Mouse (Mus musculus) heart, postnatal 0 days (tissue): Measurements from ENCODE around the gene Gm38394. TPM values are rescaled to one million over a fixed set of nuclear protein-coding genes. Genes with fewer than 3 reads are reported as not detected.

Source experiments
- ATAC-seq: fragments of 200-750 bp; cut with Nextera tagmentation; 2 replicates; pipeline ENCODE4 v1.8.0; 2017; ENCODE audit warnings: low read depth, moderate number of reproducible peaks, moderate library complexity; ENCODE audit not compliant: insufficient read depth
- DNase-seq: peaks from one replicate; pipeline ENCODE4 v3.0.0-alpha.2; 2016; ENCODE audit warnings: low spot score
- H3K27ac ChIP-seq: fragments of 300-500 bp; sonication (generic); 2 replicates; pipeline ENCODE4 v1.5.1; 2014; ENCODE audit warnings: low read depth, mild to moderate bottlenecking
- H3K27me3 ChIP-seq: fragments of 300-500 bp; sonication (generic); 2 replicates; pipeline ENCODE4 v1.6.1; 2014; ENCODE audit warnings: low read length, mixed read lengths; ENCODE audit not compliant: control insufficient read depth, insufficient read depth
- H3K36me3 ChIP-seq: fragments of 300-500 bp; sonication (generic); replicated peaks from 2 replicates; pipeline ENCODE4 v1.6.1; 2014; ENCODE audit warnings: low read length, mixed read lengths; ENCODE audit not compliant: control insufficient read depth, insufficient read depth
- H3K4me1 ChIP-seq: fragments of 300-500 bp; sonication (generic); 2 replicates; pipeline ENCODE4 v1.6.1; 2014; ENCODE audit warnings: antibody characterized with exemption; ENCODE audit not compliant: control insufficient read depth, insufficient read depth
- H3K4me2 ChIP-seq: fragments of 300-500 bp; sonication (generic); 2 replicates; pipeline ENCODE4 v1.6.1; 2014; ENCODE audit warnings: low read depth, mild to moderate bottlenecking, low read length, moderate library complexity
- H3K4me3 ChIP-seq: fragments of 300-500 bp; sonication (generic); 2 replicates; pipeline ENCODE4 v1.5.1; 2014; ENCODE audit warnings: low read depth, low read length
- H3K9ac ChIP-seq: fragments of 300-500 bp; sonication (generic); replicated peaks from 2 replicates; pipeline ENCODE4 v1.6.1; 2014; ENCODE audit warnings: low read depth, low read length, mixed read lengths
- H3K9me3 ChIP-seq: fragments of 300-500 bp; sonication (generic); replicated peaks from 2 replicates; pipeline ENCODE4 v1.6.1; 2016; ENCODE audit warnings: low read length; ENCODE audit not compliant: control insufficient read depth
- CTCF ChIP-seq: IDR thresholded peaks from 2 replicates; pipeline ENCODE4 v1.5.1; 2016; ENCODE audit warnings: antibody characterized with exemption, control low read depth, low read depth
- EP300 ChIP-seq: IDR thresholded peaks from 2 replicates; pipeline ENCODE4 v1.6.1; 2016; ENCODE audit warnings: antibody characterized with exemption, low read depth
- WGBS: fragments of 180-500 bp; shearing (Covaris S2); extraction: QIAGEN DNeasy Blood & Tissue Kit; methylation state at CpG from one replicate; pipeline ENCODE4 v1.1.7; 2014; 5-methylcytosine and 5-hydroxymethylcytosine counted together
- polyA plus RNA-seq: library from polyadenylated mRNA; unstranded; fragments of >200 nt; fragmentation: Nextera tagmentation; extraction: Ambion mirVana; gene quantifications from 2 replicates; pipeline ENCODE4 v1.2.1, GENCODE M21; 2015
- total RNA-seq: library from RNA; depleted of rRNA; stranded (reverse); fragments of >200 nt; gene quantifications from 2 replicates; pipeline ENCODE4 v1.2.3, GENCODE M21; 2014; ENCODE audit warnings: low replicate concordance

Gene Gm38394
- total and polyA plus RNA-seq, 2 experiments from 2014 or later, result 2.1 to 2.6 TPM

- TF ChIP-seq CTCF (no peak), EP300 (no peak)
- H3K27me3 ChIP-seq, result no peaks in the 10 kb centered on the region
- H3K9ac ChIP-seq, result no peak overlapping the region
- H3K27ac ChIP-seq, result peak overlapping the region; percentile 83
- no peaks in the 10 kb centered on the region for H3K36me3 ChIP-seq
- H3K4me3 ChIP-seq, result no peak overlapping the region
- H3K4me1 ChIP-seq, result peaks cover 29% of the 10 kb centered on the region
- ATAC-seq (peak; percentile 81), DNase-seq (peak; percentile 83)
- peak overlapping the region; percentile 12; the same call in 1 of the 2 replicates for H3K4me2 ChIP-seq
- no peaks in the 10 kb centered on the region for H3K9me3 ChIP-seq
- 15% methylated on average over 7 of the region's 7 CpGs for WGBS
Observed at GRCm38 (mm10) chr1:133695901-133696300, 34.8 kb upstream of the Gm38394 start.

- Histone ChIP-seq H3K4me3 (no peak overlapping the region), H3K27me3 (no peaks in the 10 kb centered on the region), H3K27ac (peak overlapping the region; percentile 83), H3K9ac (no peak overlapping the region), H3K4me2 (no peak overlapping the region), H3K9me3 (no peaks in the 10 kb centered on the region), H3K36me3 (no peaks in the 10 kb centered on the region), H3K4me1 (peaks cover 29% of the 10 kb centered on the region)
- peak; percentile 32 for ATAC-seq
- DNase-seq, result no peak
- 94% methylated on average over 1 of the region's 1 CpGs for WGBS
- TF ChIP-seq CTCF (no peak), EP300 (no peak)
Observed at GRCm38 (mm10) chr1:133694876-133695275, 33.8 kb upstream of the Gm38394 start.

- Histone ChIP-seq H3K9me3 (no peaks in the 10 kb centered on the region), H3K9ac (no peak overlapping the region), H3K4me3 (no peak overlapping the region), H3K36me3 (no peaks in the 10 kb centered on the region), H3K27me3 (no peaks in the 10 kb centered on the region), H3K27ac (peak overlapping the region; percentile 83), H3K4me1 (peaks cover 29% of the 10 kb centered on the region), H3K4me2 (no peak overlapping the region)
- no peak for ATAC-seq
- DNase-seq, result peak; percentile 27
- 11% methylated on average over 1 of the region's 1 CpGs for WGBS
- TF ChIP-seq CTCF (no peak), EP300 (no peak)
Observed at GRCm38 (mm10) chr1:133694301-133694700, 33.2 kb upstream of the Gm38394 start.

GRCm38 (mm10) chr1:133693536-133694114, 32.5 kb upstream of the Gm38394 start:
- TF ChIP-seq CTCF, result no peak
- TF ChIP-seq EP300, result no peak
- Histone ChIP-seq H3K4me2 (no peak overlapping the region), H3K27ac (0 out of 2 replicates have a peak overlapping the region, but pooled peaks have one; percentile 83), H3K4me1 (peaks cover 29% of the 10 kb centered on the region), H3K36me3 (no peaks in the 10 kb centered on the region), H3K9ac (no peak overlapping the region), H3K4me3 (no peak overlapping the region), H3K9me3 (no peaks in the 10 kb centered on the region), H3K27me3 (no peaks in the 10 kb centered on the region)
- WGBS, result 77% methylated on average over 11 of the region's 11 CpGs
- DNase-seq (no peak), ATAC-seq (no peak)

- TF ChIP-seq CTCF (no peak), EP300 (no peak)
- Histone ChIP-seq H3K36me3 (no peaks in the 10 kb centered on the region), H3K9me3 (no peaks in the 10 kb centered on the region), H3K4me2 (no peak overlapping the region), H3K4me3 (no peak overlapping the region), H3K4me1 (peaks cover 29% of the 10 kb centered on the region), H3K27ac (no peak overlapping the region), H3K9ac (no peak overlapping the region), H3K27me3 (no peaks in the 10 kb centered on the region)
- ATAC-seq (no peak), DNase-seq (no peak)
- 38% methylated on average over 4 of the region's 4 CpGs for WGBS
Observed at GRCm38 (mm10) chr1:133692195-133692594, 31.1 kb upstream of the Gm38394 start.

GRCm38 (mm10) chr1:133691046-133691445, 29.9 kb upstream of the Gm38394 start:
- Histone ChIP-seq H3K4me1 (peaks cover 19% of the 10 kb centered on the region), H3K27ac (no peak overlapping the region), H3K9ac (no peak overlapping the region), H3K9me3 (no peaks in the 10 kb centered on the region), H3K36me3 (no peaks in the 10 kb centered on the region), H3K4me2 (no peak overlapping the region), H3K27me3 (no peaks in the 10 kb centered on the region), H3K4me3 (no peak overlapping the region)
- TF ChIP-seq CTCF (no peak), EP300 (no peak)
- ATAC-seq (no peak), DNase-seq (no peak)
- WGBS, result 87% methylated on average over 6 of the region's 6 CpGs
